27 mouse cellular contexts compared by ENCODE assay signal in genomic region chr11:55502886-55503285, GRCm38 (mm10). TPM values are rescaled to one million over a fixed set of nuclear protein-coding genes. Genes with fewer than 3 reads are reported as not detected.
DNase-seq lines count a peak whose midpoint lies in the region; ATAC-seq and TF ChIP-seq lines count a peak whose summit lies in the region.
"Had no signal": no experiment of that assay in that cellular context is flagged by ENCODE, and none has a peak within 500 bp of the region (broad histone marks: within the 10 kb centered on the region; RNA-seq: fewer than 3 reads in every experiment).

No protein-coding gene starts in this region.

- peak; percentile 41 for DNase-seq in gastrocnemius, adult 2 months
- no peak for DNase-seq in gastrocnemius, postnatal 14 days
- peak; percentile 11 for DNase-seq in lung, postnatal 36 days
- DNase-seq in lung, postnatal 25 days (ENCODE audit: low spot score), result no peak
- DNase-seq in left cerebral cortex, adult 8-10 months (ENCODE audit: low spot score in 2 of 2), result no peak
- no peak for DNase-seq in left cerebral cortex, adult 11 months (ENCODE audit: low spot score)
- DNase-seq: adrenal gland, postnatal 25 days; B cell, adult 2 months; cerebellum, adult 11-12 months; cerebellum, adult 9-11 months; forebrain, postnatal 0 days; gastrocnemius, postnatal 10 days; kidney, adult 18-20 months; liver, postnatal 0 days; right cerebral cortex, adult 18-20 months; right cerebral cortex, postnatal 4 days had no signal

- ATAC-seq in megakaryocyte, adult 5-6 weeks (ENCODE audit: poor library complexity, severe bottlenecking), result peak; percentile 43; the same call in 1 of the 2 replicates
- ATAC-seq: liver, embryonic 12.5 days; liver, postnatal 0 days; midbrain, embryonic 16.5 days had no signal

- H3K4me3 ChIP-seq in gastrocnemius, adult 2 months, result no peak overlapping the region
- H3K4me3 ChIP-seq: embryonic facial prominence, embryonic 13.5 days; forebrain, embryonic 10.5 days; heart, adult 2 months; heart, embryonic 12.5 days; limb, embryonic 13.5 days; liver, embryonic 12.5 days; neural tube, embryonic 12.5 days had no signal

- H3K27ac ChIP-seq in gastrocnemius, adult 2 months, result peak overlapping the region; percentile 80
- H3K27ac ChIP-seq: forebrain, embryonic 10.5 days; heart, adult 2 months; hindbrain, embryonic 14.5 days; limb, embryonic 13.5 days; liver, embryonic 12.5 days; macrophage; neural tube, embryonic 12.5 days had no signal

- intact Hi-C loops in gastrocnemius, adult 2 months (cut with DNase I), result no loop called here
- intact Hi-C loops in gastrocnemius, postnatal 14 days (cut with DNase I; ENCODE audit: low total_unique reads), result no loop called here

- TF ChIP-seq CTCF in gastrocnemius, adult 2 months (IDR thresholded peaks at IDR 0.05), result no peak

RNA-seq across cellular contexts. Expression of gene G3bp1, which starts 33.4 kb away (rescaled TPM):
- total RNA-seq in gastrocnemius, adult 2 months (2021), result 10 to 100 TPM; 52.5 to 55.5 TPM
- 10 to 100 TPM; 54.8 to 64.9 TPM for total RNA-seq in gastrocnemius, postnatal 14 days (2021)
- 29.4 and 30.7 TPM in 2 replicates for total RNA-seq in megakaryocyte, adult 5-6 weeks (2015)
- total RNA-seq in megakaryocyte, adult 5-6 weeks (2017), result 47.8 and 50.6 TPM in 2 replicates
- total RNA-seq in left cerebral cortex, adult 8-10 months (2022), result 10 to 100 TPM; 31.9 to 33.7 (median 32.1) TPM

RNA-seq across cellular contexts. Expression of gene Atox1, which starts 41.8 kb away (rescaled TPM):
- total RNA-seq in gastrocnemius, adult 2 months (2021), result 10 to 100 TPM; 41.3 to 45.4 TPM
- 10 to 100 TPM; 58.7 to 65.7 TPM for total RNA-seq in gastrocnemius, postnatal 14 days (2021)
- 211 and 215 TPM in 2 replicates for total RNA-seq in megakaryocyte, adult 5-6 weeks (2015)
- total RNA-seq in megakaryocyte, adult 5-6 weeks (2017), result 71.8 and 92.8 TPM in 2 replicates
- 100 to 1,000 TPM in 3 of 4 experiments, 10 to 100 TPM in 1; 98.2 to 107 (median 104) TPM for total RNA-seq in left cerebral cortex, adult 8-10 months (2022)

Comparison
In these comparisons a context has a peak if more than half of its experiments do, and no peak if none do; other contexts are left out.
1. DNase-seq: peak in gastrocnemius, adult 2 months (single experiment) and lung, postnatal 36 days (single experiment); none in gastrocnemius, postnatal 14 days (single experiment), lung, postnatal 25 days (single experiment), left cerebral cortex, adult 8-10 months (0 of 2) and left cerebral cortex, adult 11 months (single experiment).